Mouse (Mus musculus) myocyte (in vitro differentiated cells): ENCODE data around the gene Lrrc55. TPM values are rescaled to one million over a fixed set of nuclear protein-coding genes. Genes with fewer than 3 reads are reported as not detected.

Experiments used
- H3K27me3 ChIP-seq: one replicate; pipeline ENCODE4 v1.6.1; 2011; ENCODE audit not compliant: control insufficient read depth, insufficient read depth, insufficient read length
- H3K36me3 ChIP-seq: one replicate; pipeline ENCODE4 v1.6.1; 2011; ENCODE audit not compliant: control insufficient read depth, insufficient read depth
- H3K4me2 ChIP-seq: one replicate; pipeline ENCODE4 v1.6.1; 2011; ENCODE audit warnings: low read depth, control low read depth
- H3K4me3 ChIP-seq: one replicate; pipeline ENCODE4 v1.5.1; 2011; ENCODE audit warnings: mild to moderate bottlenecking, control low read depth, moderate library complexity
- H3K79me2 ChIP-seq: one replicate; pipeline ENCODE4 v1.6.1; 2011; ENCODE audit not compliant: control insufficient read depth, insufficient read depth
- H3ac ChIP-seq: one replicate; pipeline ENCODE4 v1.6.1; 2011; ENCODE audit not compliant: control insufficient read depth, insufficient read length
- CEBPB ChIP-seq: IDR thresholded peaks from 2 replicates; pipeline ENCODE4 v1.6.1; 2011; ENCODE audit warnings: mild to moderate bottlenecking, moderate library complexity; ENCODE audit not compliant: poor library complexity, insufficient read depth, severe bottlenecking
- E2F4 ChIP-seq: IDR thresholded peaks from one replicate; pipeline ENCODE4 v1.6.1; 2011; ENCODE audit warnings: mild to moderate bottlenecking, control low read depth, moderate library complexity; ENCODE audit not compliant: insufficient read depth
- MAX ChIP-seq: IDR thresholded peaks from one replicate; pipeline ENCODE4 v1.6.1; 2011; ENCODE audit warnings: low read depth, mild to moderate bottlenecking, control low read depth
- MYOD1 ChIP-seq, 3 experiments: IDR thresholded peaks; one replicate each; pipeline ENCODE4 v1.6.1; 2011; ENCODE audit warnings: control low read depth in 2 of 3, low read depth in 2 of 3, mild to moderate bottlenecking in 2 of 3, moderate library complexity in 1 of 3; ENCODE audit not compliant: insufficient read length in 2 of 3, control insufficient read depth in 1 of 3
- MYOG ChIP-seq, 3 experiments: IDR thresholded peaks; one replicate each; pipeline ENCODE4 v1.6.1; 2011; ENCODE audit warnings: control low read depth in 2 of 3, low read depth in 2 of 3, mild to moderate bottlenecking in 2 of 3; ENCODE audit not compliant: insufficient read length in 2 of 3, control insufficient read depth in 1 of 3, insufficient read depth in 1 of 3
- POLR2A ChIP-seq: IDR thresholded peaks from one replicate; pipeline ENCODE4 v1.6.1; 2011; ENCODE audit warnings: low read depth, mild to moderate bottlenecking, control low read depth, moderate library complexity; ENCODE audit not compliant: insufficient read length
- POLR2AphosphoS2 ChIP-seq: IDR thresholded peaks from one replicate; pipeline ENCODE4 v1.6.1; 2011; ENCODE audit warnings: low read depth, control low read depth; ENCODE audit not compliant: insufficient read length
- REST ChIP-seq: IDR thresholded peaks from one replicate; pipeline ENCODE4 v1.6.1; 2011; ENCODE audit warnings: mild to moderate bottlenecking, control low read depth, moderate library complexity; ENCODE audit not compliant: insufficient read depth, insufficient read length
- SRF ChIP-seq: IDR thresholded peaks from one replicate; pipeline ENCODE4 v1.6.1; 2011; ENCODE audit warnings: low read depth; ENCODE audit not compliant: control insufficient read depth, insufficient read length
- TCF12 ChIP-seq: IDR thresholded peaks from one replicate; pipeline ENCODE4 v1.6.1; 2011; ENCODE audit warnings: mild to moderate bottlenecking, control low read depth; ENCODE audit not compliant: poor library complexity, insufficient read depth, severe bottlenecking
- TCF3 ChIP-seq: IDR thresholded peaks from one replicate; pipeline ENCODE4 v1.6.1; 2011; ENCODE audit warnings: low read depth, control low read depth; ENCODE audit not compliant: insufficient read length
- USF1 ChIP-seq: IDR thresholded peaks from one replicate; pipeline ENCODE4 v1.6.1; 2011; ENCODE audit warnings: low read depth, mild to moderate bottlenecking, control low read depth, moderate library complexity
- polyA plus RNA-seq: library from polyadenylated mRNA; unstranded; fragments of >200 nt; fragmentation: generic; extraction: Trizol; gene quantifications from one replicate; pipeline ENCODE4 v1.2.1, GENCODE M21; 2012; ENCODE audit warnings: missing spikeins

Gene Lrrc55
- polyA plus RNA-seq, 1 experiment = 0.04 TPM

GRCm38 (mm10) chr2:85172763-85173103, 24.3 kb downstream of the Lrrc55 start:
- Histone ChIP-seq H3K27me3 (no peaks in the 10 kb centered on the region), H3K4me3 (no peak overlapping the region), H3ac (no peak overlapping the region), H3K4me2 (no peak overlapping the region), H3K79me2 (no peaks in the 10 kb centered on the region), H3K36me3 (no peaks in the 10 kb centered on the region)
- TF ChIP-seq POLR2A (no peak), SRF (no peak), MYOG (IDR thresholded peaks at IDR 0.05; ENCODE audit: control insufficient read depth in 1 of 3, insufficient read depth in 1 of 3, insufficient read length in 2 of 3, low read depth in 2 of 3) (no peak), E2F4 (no peak)

- TF ChIP-seq REST = no peak
- TF ChIP-seq E2F4 = no peak
- no peak for TF ChIP-seq SRF
- TF ChIP-seq USF1 = no peak
- no peak for TF ChIP-seq POLR2AphosphoS2
- TF ChIP-seq TCF3 = no peak
- TF ChIP-seq MYOD1 (IDR thresholded peaks at IDR 0.05; ENCODE audit: control insufficient read depth in 1 of 3, insufficient read length in 2 of 3, low read depth in 2 of 3) = no peak
- TF ChIP-seq MYOG (IDR thresholded peaks at IDR 0.05; ENCODE audit: control insufficient read depth in 1 of 3, insufficient read depth in 1 of 3, insufficient read length in 2 of 3, low read depth in 2 of 3) = no peak
- TF ChIP-seq CEBPB = no peak
- TF ChIP-seq TCF12 = no peak
- no peak for TF ChIP-seq MAX
- no peak for TF ChIP-seq POLR2A
- H3K27me3 ChIP-seq = no peaks in the 10 kb centered on the region
- H3K79me2 ChIP-seq = no peaks in the 10 kb centered on the region
- H3ac ChIP-seq = no peak overlapping the region
- H3K4me3 ChIP-seq = no peak overlapping the region
- no peaks in the 10 kb centered on the region for H3K36me3 ChIP-seq
- H3K4me2 ChIP-seq = no peak overlapping the region
Observed at GRCm38 (mm10) chr2:85172071-85172762, 24.8 kb downstream of the Lrrc55 start.

GRCm38 (mm10) chr2:85168327-85168726, 28.7 kb downstream of the Lrrc55 start:
- Histone ChIP-seq H3ac (no peak overlapping the region), H3K79me2 (no peaks in the 10 kb centered on the region), H3K27me3 (no peaks in the 10 kb centered on the region), H3K36me3 (no peaks in the 10 kb centered on the region), H3K4me2 (no peak overlapping the region), H3K4me3 (no peak overlapping the region)
- TF ChIP-seq POLR2AphosphoS2 (no peak), USF1 (no peak), REST (no peak), TCF3 (no peak), E2F4 (no peak), TCF12 (no peak), SRF (no peak), MYOG (IDR thresholded peaks at IDR 0.05; ENCODE audit: control insufficient read depth in 1 of 3, insufficient read depth in 1 of 3, insufficient read length in 2 of 3, low read depth in 2 of 3) (no peak), POLR2A (no peak)

- no peak overlapping the region for H3ac ChIP-seq
- no peak overlapping the region for H3K4me3 ChIP-seq
- H3K36me3 ChIP-seq = no peaks in the 10 kb centered on the region
- no peaks in the 10 kb centered on the region for H3K27me3 ChIP-seq
- TF ChIP-seq CEBPB (no peak), TCF3 (no peak), MYOD1 (IDR thresholded peaks at IDR 0.05; ENCODE audit: control insufficient read depth in 1 of 3, insufficient read length in 2 of 3, low read depth in 2 of 3) (no peak), E2F4 (no peak), MAX (no peak), REST (no peak), POLR2AphosphoS2 (no peak), TCF12 (no peak), USF1 (no peak), POLR2A (no peak), MYOG (IDR thresholded peaks at IDR 0.05; ENCODE audit: control insufficient read depth in 1 of 3, insufficient read depth in 1 of 3, insufficient read length in 2 of 3, low read depth in 2 of 3) (no peak), SRF (no peak)
- H3K79me2 ChIP-seq = no peaks in the 10 kb centered on the region
- no peak overlapping the region for H3K4me2 ChIP-seq
Observed at GRCm38 (mm10) chr2:85167624-85168023, 29.4 kb downstream of the Lrrc55 start.

GRCm38 (mm10) chr2:85163311-85164047, 33.5 kb downstream of the Lrrc55 start:
- TF ChIP-seq MAX (no peak), USF1 (no peak), CEBPB (no peak), REST (no peak), MYOG (IDR thresholded peaks at IDR 0.05; ENCODE audit: control insufficient read depth in 1 of 3, insufficient read depth in 1 of 3, insufficient read length in 2 of 3, low read depth in 2 of 3) (no peak), E2F4 (no peak)
- H3K4me2 ChIP-seq = no peak overlapping the region
- no peaks in the 10 kb centered on the region for H3K79me2 ChIP-seq
- H3ac ChIP-seq = no peak overlapping the region
- H3K36me3 ChIP-seq = no peaks in the 10 kb centered on the region
- no peaks in the 10 kb centered on the region for H3K27me3 ChIP-seq
- no peak overlapping the region for H3K4me3 ChIP-seq
